Comparison of ENCODE assay signal across 8 mouse cellular contexts in the genomic region with DNA sequence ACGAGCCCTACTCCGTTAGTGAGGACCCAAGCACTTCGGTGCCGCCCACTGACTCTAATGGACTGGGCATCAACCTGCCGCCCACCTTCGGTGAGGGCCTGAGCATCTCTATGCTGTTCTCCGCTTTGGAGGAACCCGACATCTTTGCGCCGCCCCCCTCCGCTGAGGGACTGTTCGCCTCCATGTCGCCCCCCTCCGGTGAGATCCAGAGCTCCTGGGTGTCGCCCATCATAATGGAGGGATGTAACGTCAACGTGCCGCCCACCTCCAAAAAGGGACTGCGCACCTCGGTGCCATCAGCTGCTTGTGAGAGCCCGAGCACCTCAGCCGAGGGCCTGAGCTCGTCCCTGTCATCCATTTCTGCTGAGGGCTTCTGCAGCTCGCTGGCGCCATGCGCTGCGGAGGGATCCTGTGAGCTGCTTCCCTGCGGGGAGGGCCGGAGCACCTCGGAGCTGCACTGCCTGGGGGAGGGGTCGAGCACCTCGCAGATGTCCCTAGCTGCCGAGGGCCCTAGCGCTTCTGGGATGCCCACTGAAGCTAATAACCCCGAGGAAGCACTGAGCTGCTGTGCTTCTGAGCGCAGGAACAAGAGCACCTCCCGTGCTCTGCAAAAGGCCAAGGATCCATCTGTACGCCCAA. TPM values are rescaled to one million over a fixed set of nuclear protein-coding genes. Genes with fewer than 3 reads are reported as not detected.
DNase-seq lines count a peak whose midpoint lies in the region.

No protein-coding gene starts in this region.

- 34% methylated on average over 35 of the region's 38 CpGs for WGBS in macrophage (ENCODE audit: missing documents)

- no peaks in the 10 kb centered on the region for H3K79me2 ChIP-seq in macrophage (ENCODE audit: inconsistent target)

- peak; percentile 65 to 89 for DNase-seq in adrenal gland, adult (ENCODE audit: inconsistent age in 2 of 2, low spot score in 1 of 2)
- DNase-seq in embryo, embryonic 10 days (ENCODE audit: low spot score), result peak; percentile 77
- peak; percentile 68 for DNase-seq in gastrocnemius, postnatal 10 days
- DNase-seq in induced T-regulatory cell, adult 2 months (ENCODE audit: low read depth), result peak; percentile 81
- peak; percentile 64 to 77 for DNase-seq in left cerebral cortex, adult 8-10 months (ENCODE audit: low spot score in 2 of 2)
- DNase-seq in right cerebral cortex, adult 18-20 months, result peak; percentile 84
- peak; percentile 19 for DNase-seq in urinary bladder, postnatal 10 days (ENCODE audit: low spot score)

- H3K27ac ChIP-seq in macrophage, result no peak overlapping the region

- H3K4me3 ChIP-seq in macrophage (ENCODE audit: inconsistent target), result peak overlapping the region; percentile 32

- no peaks in the 10 kb centered on the region for H3K36me3 ChIP-seq in macrophage (ENCODE audit: inconsistent target)

RNA-seq across cellular contexts. Expression of a gene that starts 1.2 kb away (rescaled TPM):
- total RNA-seq in gastrocnemius, postnatal 10 days (2021), result 1 to 10 TPM; 4.1 to 6.0 TPM
- 100 to 1,000 TPM; 154 to 159 (median 158) TPM for total RNA-seq in left cerebral cortex, adult 8-10 months (2022)
- 1 to 10 TPM; 1.3 to 9.0 (median 4.0) TPM for total RNA-seq in macrophage (2018; cell fraction: chromatin; rRNA removed)
- total RNA-seq in macrophage (2018; cell fraction: cytosol; rRNA removed), result 1 to 10 TPM; 2.5 to 6.3 (median 4.1) TPM
- 1 to 10 TPM; 2.6 to 8.1 (median 5.1) TPM for total RNA-seq in macrophage (2018; cell fraction: nucleus; rRNA removed)
- polyA plus RNA-seq in macrophage (2018), result 3.1 to 4.4 TPM (median 3.8 TPM) in 3 replicates

RNA-seq across cellular contexts. Expression of a gene that starts 41.8 kb away (rescaled TPM):
- 10 to 100 TPM in 1 of 2 experiments, 1 to 10 TPM in 1; 8.4 to 12.3 TPM for total RNA-seq in gastrocnemius, postnatal 10 days (2021)
- 10 to 100 TPM; 16.8 to 20.6 (median 19.5) TPM for total RNA-seq in left cerebral cortex, adult 8-10 months (2022)
- 100 to 1,000 TPM in 9 of 26 experiments, 10 to 100 TPM in 17; 28.2 to 183 (median 90.7) TPM for total RNA-seq in macrophage (2018; cell fraction: chromatin; rRNA removed)
- total RNA-seq in macrophage (2018; cell fraction: cytosol; rRNA removed), result 10 to 100 TPM; 28.0 to 38.8 (median 34.2) TPM
- 100 to 1,000 TPM in 3 of 26 experiments, 10 to 100 TPM in 23; 22.8 to 135 (median 63.5) TPM for total RNA-seq in macrophage (2018; cell fraction: nucleus; rRNA removed)
- polyA plus RNA-seq in macrophage (2018), result 32.9 to 45.6 TPM (median 39.8 TPM) in 3 replicates

Comparison
In these comparisons a context has a peak if more than half of its experiments do, and no peak if none do; other contexts are left out.
1. DNase-seq: peak in every context shown above with its lines; median percentile 84 in right cerebral cortex, adult 18-20 months; 81 in induced T-regulatory cell, adult 2 months; 77 in adrenal gland, adult; 77 in embryo, embryonic 10 days; 70 in left cerebral cortex, adult 8-10 months; 68 in gastrocnemius, postnatal 10 days; 19 in urinary bladder, postnatal 10 days.
2. RNA of a gene that starts 1.2 kb away (total RNA-seq): 154 to 159 TPM in left cerebral cortex, adult 8-10 months; 4.1 to 6.0 TPM in gastrocnemius, postnatal 10 days; every median in the first group is over 10 times any median in the second.